In the genomic region with DNA sequence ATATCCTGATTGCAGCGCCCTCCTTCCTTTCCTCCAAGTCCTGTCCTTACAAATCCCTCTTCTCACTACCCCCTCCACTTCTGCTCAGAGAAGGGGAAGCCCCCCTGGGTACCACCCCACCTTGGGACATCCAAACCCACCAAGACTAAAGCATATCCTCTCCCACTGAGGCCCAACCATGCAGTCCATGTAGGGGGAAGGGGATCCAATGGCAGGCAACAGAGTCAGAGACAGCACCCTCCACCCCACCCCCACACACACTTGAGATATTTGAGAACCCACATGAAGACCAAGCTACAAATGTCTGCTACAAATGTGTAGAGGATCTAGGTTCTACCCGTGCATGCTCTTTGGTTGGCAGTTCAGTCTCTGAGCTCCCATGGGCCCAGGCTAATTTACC, we compare ENCODE assay signal across 22 mouse cellular contexts. TPM values are rescaled to one million over a fixed set of nuclear protein-coding genes. Genes with fewer than 3 reads are reported as not detected.
DNase-seq lines count a peak whose midpoint lies in the region; ATAC-seq lines count a peak whose summit lies in the region.
"Had no signal": no experiment of that assay in that cellular context is flagged by ENCODE, and none has a peak within 500 bp of the region (broad histone marks: within the 10 kb centered on the region; RNA-seq: fewer than 3 reads in every experiment).

No protein-coding gene starts in this region.

- H3K9me3 ChIP-seq in hindbrain, embryonic 15.5 days = no peaks in the 10 kb centered on the region
- H3K9me3 ChIP-seq in hindbrain, embryonic 13.5 days = no peaks in the 10 kb centered on the region
- no peaks in the 10 kb centered on the region for H3K9me3 ChIP-seq in midbrain, embryonic 12.5 days
- no peaks in the 10 kb centered on the region for H3K9me3 ChIP-seq in midbrain, embryonic 13.5 days
- H3K9me3 ChIP-seq in midbrain, embryonic 16.5 days (replicated peaks; ENCODE audit: control insufficient read depth, low read length, poor library complexity, severe bottlenecking) = no peaks in the 10 kb centered on the region
- H3K9me3 ChIP-seq in midbrain, embryonic 10.5 days (replicated peaks) = no peaks in the 10 kb centered on the region
- H3K9me3 ChIP-seq: G1E had no signal

- no peak overlapping the region for H3K4me2 ChIP-seq in hindbrain, embryonic 15.5 days
- no peak overlapping the region for H3K4me2 ChIP-seq in hindbrain, embryonic 13.5 days
- no peak overlapping the region for H3K4me2 ChIP-seq in midbrain, embryonic 12.5 days (replicated peaks)
- no peak overlapping the region for H3K4me2 ChIP-seq in midbrain, embryonic 13.5 days (replicated peaks)
- no peak overlapping the region for H3K4me2 ChIP-seq in midbrain, embryonic 16.5 days (ENCODE audit: low read length)

- no peaks in the 10 kb centered on the region for H3K4me1 ChIP-seq in hindbrain, embryonic 15.5 days (replicated peaks)
- H3K4me1 ChIP-seq in hindbrain, embryonic 13.5 days (replicated peaks) = no peaks in the 10 kb centered on the region
- H3K4me1 ChIP-seq in midbrain, embryonic 12.5 days = no peaks in the 10 kb centered on the region
- no peaks in the 10 kb centered on the region for H3K4me1 ChIP-seq in midbrain, embryonic 13.5 days (replicated peaks)
- H3K4me1 ChIP-seq in midbrain, embryonic 16.5 days (ENCODE audit: control insufficient read depth, insufficient read depth, low read length) = no peaks in the 10 kb centered on the region
- no peaks in the 10 kb centered on the region for H3K4me1 ChIP-seq in midbrain, embryonic 10.5 days

- H3K4me3 ChIP-seq in hindbrain, embryonic 15.5 days = no peak overlapping the region
- no peak overlapping the region for H3K4me3 ChIP-seq in hindbrain, embryonic 13.5 days
- no peak overlapping the region for H3K4me3 ChIP-seq in midbrain, embryonic 12.5 days
- H3K4me3 ChIP-seq in midbrain, embryonic 13.5 days (replicated peaks) = no peak overlapping the region
- H3K4me3 ChIP-seq in midbrain, embryonic 16.5 days (ENCODE audit: low read depth, low read length) = no peak overlapping the region
- no peak overlapping the region for H3K4me3 ChIP-seq in midbrain, embryonic 10.5 days

- peak; percentile 84 for DNase-seq in heart, adult 11 months
- DNase-seq in heart, adult 18-20 months = no peak
- DNase-seq in midbrain, embryonic 10.5 days (ENCODE audit: low spot score) = no peak
- DNase-seq: adrenal gland, adult 2 months; adrenal gland, adult 8-10 months; adrenal gland, postnatal 10 days; adrenal gland, postnatal 14 days; adrenal gland, postnatal 25 days; adrenal gland, postnatal 36 days; B cell, adult 2 months; cerebellum, adult 11 months; cerebellum, adult 11-12 months had no signal

- WGBS in hindbrain, embryonic 15.5 days = 96% methylated on average over 2 of the region's 2 CpGs
- 86% methylated on average over 2 of the region's 2 CpGs for WGBS in hindbrain, embryonic 13.5 days
- 94% methylated on average over 2 of the region's 2 CpGs for whole genome bisulfite sequencing in midbrain, embryonic 12.5 days
- WGBS in midbrain, embryonic 13.5 days = 93% methylated on average over 2 of the region's 2 CpGs
- 92% methylated on average over 2 of the region's 2 CpGs for WGBS in midbrain, embryonic 16.5 days
- 96% methylated on average over 2 of the region's 2 CpGs for WGBS in midbrain, embryonic 10.5 days

- no peak overlapping the region for H3K9ac ChIP-seq in hindbrain, embryonic 15.5 days
- H3K9ac ChIP-seq in hindbrain, embryonic 13.5 days = no peak overlapping the region
- no peak overlapping the region for H3K9ac ChIP-seq in midbrain, embryonic 12.5 days (replicated peaks)
- no peak overlapping the region for H3K9ac ChIP-seq in midbrain, embryonic 13.5 days (replicated peaks)
- H3K9ac ChIP-seq in midbrain, embryonic 16.5 days (ENCODE audit: low read depth, low read length) = no peak overlapping the region

- ATAC-seq in hindbrain, embryonic 15.5 days (ENCODE audit: low FRiP score, low read depth) = 0 out of 2 replicates have a peak, but pooled peaks have one; percentile 23
- no peak for ATAC-seq in hindbrain, embryonic 13.5 days (ENCODE audit: low FRiP score)
- ATAC-seq in midbrain, embryonic 12.5 days (ENCODE audit: low FRiP score, low read depth) = peak; percentile 9; the same call in 1 of the 2 replicates
- no peak for ATAC-seq in midbrain, embryonic 13.5 days
- peak; percentile 56 for ATAC-seq in midbrain, embryonic 16.5 days
- ATAC-seq: activated CD4-positive, CD25-positive, alpha-beta regulatory T cell, adult 4 months; CD4-positive, CD25-positive, alpha-beta regulatory T cell, adult 4 months; Patski had no signal

- H3K36me3 ChIP-seq in hindbrain, embryonic 15.5 days = peaks cover 16% of the 10 kb centered on the region
- H3K36me3 ChIP-seq in hindbrain, embryonic 13.5 days = peaks cover 23% of the 10 kb centered on the region
- H3K36me3 ChIP-seq in midbrain, embryonic 12.5 days = peaks cover 13% of the 10 kb centered on the region
- peaks cover 21% of the 10 kb centered on the region for H3K36me3 ChIP-seq in midbrain, embryonic 13.5 days
- H3K36me3 ChIP-seq in midbrain, embryonic 16.5 days (ENCODE audit: control insufficient read depth, insufficient read depth, low read length) = no peaks in the 10 kb centered on the region
- H3K36me3 ChIP-seq in midbrain, embryonic 10.5 days = peaks cover 36% of the 10 kb centered on the region

- H3K27ac ChIP-seq in hindbrain, embryonic 15.5 days (replicated peaks) = no peak overlapping the region
- no peak overlapping the region for H3K27ac ChIP-seq in hindbrain, embryonic 13.5 days
- H3K27ac ChIP-seq in midbrain, embryonic 12.5 days (replicated peaks) = no peak overlapping the region
- H3K27ac ChIP-seq in midbrain, embryonic 13.5 days = no peak overlapping the region
- H3K27ac ChIP-seq in midbrain, embryonic 16.5 days (ENCODE audit: low read length) = no peak overlapping the region
- H3K27ac ChIP-seq in midbrain, embryonic 10.5 days (replicated peaks) = no peak overlapping the region

- H3K27me3 ChIP-seq in hindbrain, embryonic 15.5 days = no peaks in the 10 kb centered on the region
- no peaks in the 10 kb centered on the region for H3K27me3 ChIP-seq in hindbrain, embryonic 13.5 days
- no peaks in the 10 kb centered on the region for H3K27me3 ChIP-seq in midbrain, embryonic 12.5 days
- H3K27me3 ChIP-seq in midbrain, embryonic 13.5 days = no peaks in the 10 kb centered on the region
- H3K27me3 ChIP-seq in midbrain, embryonic 16.5 days (ENCODE audit: control insufficient read depth, insufficient read depth, low read depth, low read length) = no peaks in the 10 kb centered on the region
- no peaks in the 10 kb centered on the region for H3K27me3 ChIP-seq in midbrain, embryonic 10.5 days (ENCODE audit: low read depth, poor library complexity, severe bottlenecking)
- H3K27me3 ChIP-seq: CH12.LX, Patski had no signal

RNA-seq across cellular contexts. Expression of a gene that starts 19.7 kb away (rescaled TPM):
- total RNA-seq in heart, adult 18-20 months (2021) = 100 to 1,000 TPM; 114 to 115 TPM
- 240 and 244 TPM in 2 replicates for polyA plus RNA-seq in hindbrain, embryonic 15.5 days (2015; fragmentation: Nextera tagmentation; extraction: Ambion mirVana)
- polyA plus RNA-seq in hindbrain, embryonic 13.5 days (2015; fragmentation: Nextera tagmentation; extraction: Ambion mirVana) = 264 and 267 TPM in 2 replicates
- 258 and 270 TPM in 2 replicates for polyA plus RNA-seq in midbrain, embryonic 12.5 days (2016; fragmentation: Nextera tagmentation; extraction: Ambion mirVana)
- 256 and 277 TPM in 2 replicates for polyA plus RNA-seq in midbrain, embryonic 13.5 days (2015; fragmentation: Nextera tagmentation; extraction: Ambion mirVana)
- 247 and 251 TPM in 2 replicates for polyA plus RNA-seq in midbrain, embryonic 16.5 days (2015; fragmentation: Nextera tagmentation; extraction: Ambion mirVana)
- 234 and 248 TPM in 2 replicates for polyA plus RNA-seq in midbrain, embryonic 10.5 days (2016; fragmentation: Nextera tagmentation; extraction: Ambion mirVana)

Comparison
In these comparisons a context has a peak if more than half of its experiments do, and no peak if none do; other contexts are left out.
1. ATAC-seq: peak in hindbrain, embryonic 15.5 days (single experiment), midbrain, embryonic 12.5 days (single experiment) and midbrain, embryonic 16.5 days (single experiment); none in hindbrain, embryonic 13.5 days (single experiment) and midbrain, embryonic 13.5 days (single experiment).